Mouse (Mus musculus) limb, embryonic 14.5 days (tissue): ENCODE measurements around the gene Fat3. TPM values are rescaled to one million over a fixed set of nuclear protein-coding genes. Genes with fewer than 3 reads are reported as not detected.

Experiments used
- ATAC-seq: fragments of 200-750 bp; cut with Nextera tagmentation; 2 replicates; pipeline ENCODE4 v1.8.0; 2017; ENCODE audit warnings: low read depth, moderate number of reproducible peaks, moderate TSS enrichment; ENCODE audit not compliant: low FRiP score
- DNase-seq: peaks from one replicate; pipeline ENCODE4 v3.0.0-alpha.2; 2015; ENCODE audit warnings: low spot score
- H3K27ac ChIP-seq: fragments of 300-500 bp; sonication (generic); replicated peaks from 2 replicates; pipeline ENCODE4 v1.5.1; 2014; ENCODE audit warnings: low read depth, mild to moderate bottlenecking, low read length, moderate library complexity, mixed read lengths
- H3K27me3 ChIP-seq: fragments of 300-500 bp; sonication (generic); 2 replicates; pipeline ENCODE4 v1.6.1; 2014; ENCODE audit warnings: low read length, mixed read lengths; ENCODE audit not compliant: control insufficient read depth, insufficient read depth
- H3K36me3 ChIP-seq: fragments of 300-500 bp; sonication (generic); 2 replicates; pipeline ENCODE4 v1.6.1; 2014; ENCODE audit warnings: mild to moderate bottlenecking, low read length, moderate library complexity, mixed read lengths; ENCODE audit not compliant: control insufficient read depth, insufficient read depth
- H3K4me1 ChIP-seq: fragments of 300-500 bp; sonication (generic); 2 replicates; pipeline ENCODE4 v1.6.1; 2014; ENCODE audit warnings: antibody characterized with exemption, low read length, mixed read lengths; ENCODE audit not compliant: control insufficient read depth, insufficient read depth
- H3K4me2 ChIP-seq: fragments of 300-500 bp; sonication (generic); replicated peaks from 2 replicates; pipeline ENCODE4 v1.6.1; 2014; ENCODE audit warnings: low read depth, mild to moderate bottlenecking, low read length, moderate library complexity; ENCODE audit not compliant: severe bottlenecking
- H3K4me3 ChIP-seq: fragments of 300-500 bp; sonication (generic); replicated peaks from 2 replicates; pipeline ENCODE4 v1.5.1; 2014; ENCODE audit warnings: low read length
- H3K9ac ChIP-seq: fragments of 300-500 bp; sonication (generic); 2 replicates; pipeline ENCODE4 v1.6.1; 2014; ENCODE audit warnings: mild to moderate bottlenecking, low read depth, low read length, moderate library complexity; ENCODE audit not compliant: severe bottlenecking
- H3K9me3 ChIP-seq: fragments of 300-500 bp; sonication (generic); 2 replicates; pipeline ENCODE4 v1.6.1; 2016; ENCODE audit warnings: low read length; ENCODE audit not compliant: control insufficient read depth
- POLR2A ChIP-seq: fragments of 200-500 bp; IDR thresholded peaks from 2 replicates; pipeline ENCODE4 v1.8.0; 2012; ENCODE audit warnings: inconsistent platforms, mild to moderate bottlenecking, moderate library complexity, borderline replicate concordance; ENCODE audit not compliant: insufficient read depth, insufficient read length; ENCODE audit errors: extremely low read depth
- WGBS: fragments of 180-500 bp; shearing (Covaris S2); extraction: QIAGEN DNeasy Blood & Tissue Kit; methylation state at CpG from one replicate; pipeline ENCODE4 v1.1.7; 2014; 5-methylcytosine and 5-hydroxymethylcytosine counted together
- polyA plus RNA-seq, 2 experiments: library from polyadenylated mRNA; depleted of rRNA in 1 of 2; stranded (reverse) in 1 of 2; unstranded in 1 of 2; fragments of >200 nt; fragmentation: Nextera tagmentation in 1 of 2; extraction: Ambion mirVana in 1 of 2; gene quantifications; 2 replicates each; pipeline versions ENCODE4 v1.2.1 to v1.2.3; 2012 to 2014

Fat3 gene
- polyA plus RNA-seq, 2 experiments, result 5.4 to 9.2 TPM

- Histone ChIP-seq H3K27me3 (no peaks in the 10 kb centered on the region), H3K9me3 (no peaks in the 10 kb centered on the region), H3K36me3 (no peaks in the 10 kb centered on the region), H3K9ac (no peak overlapping the region), H3K4me3 (no peak overlapping the region), H3K27ac (no peak overlapping the region), H3K4me2 (no peak overlapping the region), H3K4me1 (no peaks in the 10 kb centered on the region)
- no peak for TF ChIP-seq POLR2A
- ATAC-seq (no peak), DNase-seq (no peak)
- WGBS, result 80% methylated on average over 2 of the region's 2 CpGs
Measured at GRCm38 (mm10) chr9:15928331-15928730, 572.8 kb downstream of the Fat3 start.

DNA sequence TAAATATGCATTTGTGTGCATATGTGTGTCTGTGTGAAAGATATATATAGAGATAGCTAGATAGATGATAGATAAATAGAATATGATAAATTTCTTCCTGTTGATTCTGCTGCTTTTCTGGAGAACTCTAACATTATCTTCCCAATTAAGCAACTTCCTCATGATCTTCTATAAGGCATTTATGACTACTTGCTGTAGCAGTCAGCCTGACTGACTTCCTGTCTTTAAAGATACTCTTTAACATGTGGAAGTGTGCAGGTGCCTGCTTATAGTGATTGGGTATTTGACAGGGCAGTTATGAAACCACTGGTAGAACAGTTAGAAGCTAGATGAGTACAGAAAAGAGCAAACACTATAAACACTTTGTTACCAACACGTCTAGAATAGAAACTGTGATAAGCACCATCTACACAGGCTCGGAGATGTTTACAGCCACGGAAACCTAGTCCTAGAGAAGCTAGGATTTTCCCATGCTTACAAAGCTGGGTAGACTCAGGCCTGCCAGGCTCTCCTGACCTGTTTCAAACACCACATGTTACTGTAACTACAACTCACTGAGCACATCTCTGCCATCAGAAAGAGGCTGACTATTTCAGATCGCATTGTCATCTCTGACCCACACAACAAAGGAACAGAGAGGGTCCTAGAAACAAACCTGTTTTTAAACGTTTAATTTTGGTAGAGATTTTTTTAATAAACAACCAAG, 573.6 kb downstream of the Fat3 start:
- no peaks in the 10 kb centered on the region for H3K27me3 ChIP-seq
- no peaks in the 10 kb centered on the region for H3K36me3 ChIP-seq
- DNase-seq (no peak), ATAC-seq (no peak)
- no peak for TF ChIP-seq POLR2A
- H3K27ac ChIP-seq, result no peak overlapping the region
- H3K4me1 ChIP-seq, result no peaks in the 10 kb centered on the region
- no peak overlapping the region for H3K4me2 ChIP-seq
- no peak overlapping the region for H3K4me3 ChIP-seq
- H3K9me3 ChIP-seq, result no peaks in the 10 kb centered on the region
- WGBS, result 71% methylated on average over 5 of the region's 5 CpGs
- H3K9ac ChIP-seq, result no peak overlapping the region

- DNase-seq (no peak), ATAC-seq (no peak)
- H3K9ac ChIP-seq, result no peak overlapping the region
- no peak overlapping the region for H3K4me2 ChIP-seq
- H3K9me3 ChIP-seq, result no peaks in the 10 kb centered on the region
- no peaks in the 10 kb centered on the region for H3K4me1 ChIP-seq
- H3K27ac ChIP-seq, result no peak overlapping the region
- no peak overlapping the region for H3K4me3 ChIP-seq
- no peaks in the 10 kb centered on the region for H3K36me3 ChIP-seq
- no peaks in the 10 kb centered on the region for H3K27me3 ChIP-seq
- TF ChIP-seq POLR2A, result no peak
- 95% methylated on average over 5 of the region's 5 CpGs for WGBS
Measured at GRCm38 (mm10) chr9:15925237-15925636, 575.8 kb downstream of the Fat3 start.

DNA sequence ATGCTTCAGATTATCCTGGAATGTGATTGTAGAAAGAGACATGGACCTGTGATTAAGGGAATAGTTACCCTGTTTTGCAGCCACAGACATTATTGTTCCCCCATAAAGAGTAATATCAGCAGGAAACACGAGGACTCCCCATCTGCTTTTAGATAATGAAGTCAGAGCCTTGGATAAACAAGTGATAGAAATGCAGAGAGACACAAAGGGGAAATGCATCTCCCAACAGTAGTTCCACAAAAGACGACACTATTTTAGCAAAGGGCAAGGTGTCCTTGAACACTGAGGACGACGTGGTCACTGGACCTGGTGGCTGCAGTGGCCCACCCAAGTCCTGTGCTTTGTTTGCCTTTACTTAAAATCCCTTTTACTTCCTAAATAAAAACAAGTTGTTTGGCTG, 580.8 kb downstream of the Fat3 start:
- ATAC-seq (no peak), DNase-seq (no peak)
- Histone ChIP-seq H3K27me3 (no peaks in the 10 kb centered on the region), H3K4me2 (no peak overlapping the region), H3K9ac (no peak overlapping the region), H3K4me3 (no peak overlapping the region), H3K36me3 (no peaks in the 10 kb centered on the region), H3K27ac (no peak overlapping the region), H3K9me3 (no peaks in the 10 kb centered on the region), H3K4me1 (0 out of 2 replicates have a peak, but pooled peaks cover 4% of the 10 kb centered on the region)
- TF ChIP-seq POLR2A, result no peak
- 74% methylated on average over 4 of the region's 4 CpGs for WGBS

GRCm38 (mm10) chr9:15919373-15920005, 581.6 kb downstream of the Fat3 start:
- Histone ChIP-seq H3K4me2 (no peak overlapping the region), H3K27me3 (no peaks in the 10 kb centered on the region), H3K27ac (no peak overlapping the region), H3K36me3 (no peaks in the 10 kb centered on the region), H3K4me1 (0 out of 2 replicates have a peak, but pooled peaks cover 4% of the 10 kb centered on the region), H3K9me3 (no peaks in the 10 kb centered on the region), H3K4me3 (no peak overlapping the region), H3K9ac (no peak overlapping the region)
- no peak for ATAC-seq
- peak; percentile 17 for DNase-seq
- no peak for TF ChIP-seq POLR2A
- WGBS, result 47% methylated on average over 5 of the region's 5 CpGs
